Mouse (Mus musculus): ENCODE measurements around the gene Col25a1.

Gene Col25a1

DNA sequence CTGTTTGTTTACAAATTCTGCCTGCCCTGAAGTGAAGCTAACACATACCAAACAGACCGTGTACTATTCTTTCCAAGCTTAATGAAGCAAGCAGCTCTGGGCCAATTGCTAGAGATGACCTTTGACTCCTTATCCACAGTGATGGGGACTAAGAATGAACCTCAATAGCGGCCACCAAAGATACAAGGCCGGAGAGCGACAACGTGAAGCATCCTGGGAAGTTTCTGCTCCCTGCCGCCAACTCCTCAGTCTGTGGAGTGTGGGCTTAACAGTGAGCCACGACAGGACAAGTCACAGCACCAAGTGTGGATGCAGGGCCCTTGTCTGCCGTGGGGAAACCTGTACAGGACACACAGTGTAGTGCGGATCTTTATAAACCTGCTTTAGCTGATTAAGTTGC is 247.3 kb downstream of the Col25a1 start:
- DNase-seq (ENCODE audit: low read depth, low spot score) = no peak

DNA sequence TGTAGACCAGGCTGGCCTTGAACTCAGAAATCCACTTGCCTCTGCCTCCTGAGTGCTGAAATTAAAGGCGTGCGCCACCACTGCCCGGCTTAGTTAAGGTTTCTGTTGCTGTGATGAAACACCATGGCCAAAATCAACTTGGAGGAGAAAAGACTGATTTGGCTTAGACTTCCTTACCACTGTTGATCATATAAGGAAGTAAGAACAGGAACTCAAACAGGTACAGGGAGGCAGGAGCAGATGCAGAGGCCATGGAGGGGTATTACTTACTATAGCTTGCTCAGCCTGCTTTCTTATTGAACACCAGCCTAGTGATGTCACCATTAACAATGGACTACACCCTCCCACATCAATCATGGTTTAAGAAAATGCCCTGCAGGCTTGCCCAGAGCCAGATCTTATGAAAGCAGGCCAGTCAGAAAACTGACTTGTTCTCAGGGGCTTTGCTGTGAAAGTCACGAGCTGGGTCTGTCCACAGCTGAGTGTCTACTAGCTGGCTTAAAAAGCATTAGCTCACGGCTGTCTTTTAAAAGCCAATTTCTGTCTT is 249.1 kb downstream of the Col25a1 start:
- DNase-seq (ENCODE audit: low read depth, low spot score) = no peak

DNA sequence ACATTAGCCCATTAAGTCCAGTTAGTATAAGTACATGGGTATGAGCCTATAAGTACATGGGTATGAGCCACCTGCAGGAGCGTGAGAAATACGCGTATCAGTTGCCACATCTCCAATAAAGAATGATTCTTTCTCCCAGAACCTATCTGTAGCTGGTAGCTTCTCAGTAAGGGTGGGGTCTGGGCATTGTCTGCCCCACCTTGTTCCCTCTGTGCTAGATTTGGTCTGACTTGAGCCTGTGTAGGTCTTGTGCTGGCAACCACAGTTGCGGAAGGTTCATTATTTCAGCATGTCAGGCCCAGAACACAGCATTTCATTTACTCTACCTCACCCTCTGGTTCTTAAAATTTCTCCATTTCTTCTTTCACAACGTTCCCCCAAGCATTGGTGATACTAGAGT is 250.4 kb downstream of the Col25a1 start:
- DNase-seq (ENCODE audit: low read depth, low spot score) = no peak

DNA sequence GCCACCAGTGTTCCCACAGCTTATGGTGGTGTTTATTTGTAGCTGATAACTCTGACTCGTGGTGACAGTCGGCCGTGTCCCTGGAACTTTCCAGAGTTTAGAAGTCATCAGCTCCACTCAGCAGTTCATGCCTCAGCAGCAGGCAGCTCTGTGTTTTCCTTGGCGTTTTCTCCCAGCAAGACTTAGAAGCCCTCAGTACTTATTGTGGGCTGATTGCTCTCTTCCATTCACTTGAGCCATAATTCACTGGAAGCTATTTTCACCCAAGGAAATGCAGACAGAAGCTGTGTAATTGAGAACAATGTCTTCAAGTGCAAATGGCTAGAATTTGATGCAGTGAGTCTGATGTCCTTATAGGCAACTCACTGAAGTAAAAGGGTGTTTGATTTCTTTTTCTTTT is 254.6 kb downstream of the Col25a1 start:
- DNase-seq (ENCODE audit: low read depth, low spot score) = peak; percentile 55

DNA sequence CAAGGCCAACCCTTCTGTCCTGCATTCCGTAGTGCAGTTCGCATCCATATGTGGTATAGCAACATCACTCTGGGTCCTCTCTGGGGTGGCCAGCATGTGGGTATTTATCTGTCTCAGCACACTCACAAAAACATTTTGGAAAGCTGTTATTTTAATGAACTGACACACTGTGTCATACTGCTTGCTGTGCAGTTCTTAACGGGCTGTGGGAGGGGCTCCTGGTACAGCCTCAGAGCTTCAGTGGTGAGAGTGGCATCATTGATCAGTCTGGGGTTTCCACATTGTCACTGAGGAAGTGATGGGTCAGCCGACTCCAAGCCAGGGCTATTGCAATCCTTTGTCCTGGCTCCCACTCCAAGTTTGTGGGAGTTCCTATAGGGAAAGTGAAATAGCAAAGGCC is 255.9 kb downstream of the Col25a1 start:
- DNase-seq (ENCODE audit: low read depth, low spot score) = no peak

DNA sequence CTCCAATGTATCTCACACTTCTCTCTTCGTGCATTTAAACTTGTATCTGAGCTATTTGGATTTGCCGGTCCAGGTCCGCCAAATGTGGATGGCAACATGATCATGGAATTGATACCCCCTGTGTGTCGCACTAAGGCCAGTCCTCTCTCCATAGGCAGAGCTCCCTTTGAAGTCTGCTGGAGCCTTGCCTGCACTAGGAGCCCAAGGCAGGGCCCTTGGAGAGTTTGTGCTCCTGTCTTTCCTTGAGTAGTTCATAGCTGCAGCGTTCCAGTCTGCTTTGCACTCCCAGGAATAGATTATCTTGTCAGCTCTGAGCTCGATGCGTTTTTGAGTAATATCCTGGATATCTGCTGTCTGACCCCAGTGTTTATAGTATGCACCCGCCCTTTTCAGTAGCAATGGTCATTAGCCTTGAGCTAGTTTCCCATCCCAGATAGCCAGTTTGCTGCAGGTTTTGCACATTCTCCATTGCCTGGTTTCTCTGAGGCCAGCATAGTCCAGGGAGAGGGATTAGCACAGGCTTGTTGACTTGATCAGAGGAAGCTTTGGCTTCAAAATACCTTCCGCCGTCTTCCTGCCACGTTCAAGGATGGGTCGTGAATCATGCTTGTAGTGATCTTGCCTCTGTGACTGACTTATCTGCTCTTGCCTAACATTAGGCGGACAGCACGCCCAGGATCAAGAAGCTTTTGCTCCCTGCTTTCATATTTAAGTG is 258.1 kb downstream of the Col25a1 start:
- no peak for DNase-seq (ENCODE audit: low read depth, low spot score)

DNA sequence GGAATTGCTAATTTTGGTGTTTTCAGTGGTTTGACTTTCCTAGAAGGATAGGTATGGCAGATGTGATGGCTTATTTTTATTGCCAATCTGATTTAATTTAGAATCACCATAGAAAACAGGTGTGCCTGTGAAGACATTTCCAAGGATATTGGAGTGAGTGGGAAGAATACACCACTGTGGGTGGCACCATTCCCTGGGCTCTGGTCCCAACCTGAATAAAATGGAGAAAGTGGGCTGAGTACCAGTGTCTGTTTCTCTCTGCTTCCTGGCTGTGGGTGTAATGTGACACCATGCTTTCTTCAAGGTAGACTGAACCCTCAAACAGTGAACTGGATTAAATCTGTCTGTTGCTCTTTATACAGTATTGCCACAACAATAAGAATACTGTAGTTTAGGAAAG is 265.3 kb downstream of the Col25a1 start:
- DNase-seq (ENCODE audit: low read depth, low spot score) = no peak

DNA sequence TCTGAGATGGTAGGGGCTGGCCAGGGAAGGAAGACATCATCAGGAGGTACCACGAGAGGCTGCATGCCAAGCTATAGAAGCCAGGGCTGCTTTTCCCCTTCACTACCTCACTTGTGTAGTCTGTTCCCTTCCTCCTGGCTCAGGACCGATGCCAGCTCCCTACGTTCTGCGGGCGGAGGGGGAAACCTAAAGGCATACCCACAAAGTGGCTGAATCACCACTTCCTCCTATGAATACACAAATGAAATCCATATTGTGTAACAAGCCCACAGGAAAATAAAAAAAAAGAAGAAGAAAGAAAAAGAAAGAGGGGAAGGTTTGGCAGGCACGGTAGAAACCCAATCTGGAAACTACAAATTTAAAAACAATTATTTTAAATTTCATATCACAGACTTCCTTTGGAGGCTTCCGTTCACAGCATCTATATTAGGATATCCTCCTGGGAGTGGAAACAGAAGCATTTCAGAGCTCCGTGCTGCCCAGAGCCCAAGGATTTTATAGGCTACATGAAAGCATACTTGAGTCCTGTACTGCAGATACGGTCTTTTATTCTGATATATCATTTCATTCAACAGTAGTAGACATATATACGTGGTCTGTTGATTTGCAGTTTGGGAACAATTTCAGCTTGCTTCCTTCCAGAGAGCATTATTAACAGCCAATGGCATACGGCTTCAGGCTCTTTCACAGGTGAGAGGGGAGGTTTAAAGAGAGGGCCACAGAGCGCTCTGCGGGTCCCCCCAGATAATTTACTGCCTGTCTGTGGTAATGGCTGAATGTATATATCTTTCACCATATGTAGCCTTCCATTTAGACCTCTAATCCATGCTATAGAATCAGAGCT is 269.6 kb downstream of the Col25a1 start:
- DNase-seq (ENCODE audit: low read depth, low spot score) = no peak

DNA sequence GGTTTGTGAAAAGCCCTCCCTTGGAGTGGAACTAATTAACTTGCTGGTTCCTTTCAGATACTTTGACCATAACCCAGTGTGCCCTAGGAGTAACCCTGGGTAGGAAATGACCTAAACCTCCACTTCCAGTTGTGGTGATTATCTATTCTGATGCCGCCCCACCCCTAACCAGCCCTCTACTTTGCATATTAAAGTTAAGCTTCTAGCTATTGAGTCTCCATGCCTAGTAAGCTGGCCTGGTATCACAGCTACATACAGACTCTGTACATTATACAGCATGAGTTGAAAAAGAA is 270.2 kb downstream of the Col25a1 start:
- no peak for DNase-seq (ENCODE audit: low read depth, low spot score)

DNA sequence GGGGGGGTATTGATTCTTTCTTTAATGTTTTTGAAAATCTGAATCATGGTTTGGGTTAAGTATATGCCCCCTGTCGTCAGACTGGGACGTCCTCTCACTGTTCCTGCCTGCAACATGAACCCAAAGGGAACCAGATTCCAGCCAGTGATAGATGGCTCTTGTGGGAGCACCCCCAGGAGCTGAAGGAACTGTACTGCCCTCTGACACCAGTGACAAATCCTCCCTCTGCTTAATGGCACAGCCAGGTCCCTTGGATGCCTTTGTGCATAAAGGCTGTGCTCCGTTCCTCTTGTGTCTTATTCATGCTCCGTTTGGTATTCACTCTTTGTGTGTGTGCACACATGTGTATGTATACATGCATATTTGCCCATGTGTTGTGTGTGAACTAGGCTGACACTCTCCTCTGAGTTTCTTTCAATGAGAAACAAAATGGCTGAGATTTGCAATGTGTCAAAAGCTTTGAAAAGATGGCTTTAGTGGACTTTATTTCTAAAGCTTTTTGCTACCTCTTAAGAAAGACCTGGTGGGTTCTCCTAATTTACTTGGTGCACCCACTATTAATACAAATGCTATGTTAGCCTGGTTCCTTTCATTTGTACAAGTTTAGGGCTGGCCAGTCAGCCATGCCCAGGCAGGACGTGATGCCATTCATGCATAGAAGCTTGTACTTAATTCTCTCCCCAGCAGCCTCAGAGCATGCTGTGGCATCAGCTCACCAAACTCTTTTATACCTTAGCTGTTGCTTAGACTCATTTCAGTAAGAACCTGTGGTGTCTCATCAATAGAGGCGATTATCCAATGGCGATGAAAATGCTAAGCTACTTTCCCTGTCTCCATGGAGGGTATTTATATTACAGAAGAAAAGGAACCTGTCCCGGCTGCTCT is 273.5 kb downstream of the Col25a1 start:
- no peak for DNase-seq (ENCODE audit: low read depth, low spot score)

DNA sequence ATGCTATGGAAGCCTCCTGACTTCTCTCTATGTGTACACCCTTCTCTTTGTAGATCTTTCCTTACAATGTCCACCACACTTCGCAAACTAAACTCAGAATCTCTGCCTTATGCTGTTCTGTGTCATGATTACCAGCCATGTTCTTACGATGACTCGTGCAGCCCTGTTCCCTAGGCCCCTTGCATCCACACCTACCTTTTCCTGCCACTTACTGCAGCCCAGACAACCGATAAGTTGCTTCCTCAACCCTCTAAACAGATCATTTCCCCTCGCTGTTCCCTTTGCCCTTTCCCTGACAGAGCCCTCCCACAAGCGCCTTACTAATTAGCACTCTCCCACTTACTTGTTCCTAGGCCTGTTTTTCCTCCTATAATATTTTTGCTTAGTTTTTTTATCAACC is 275.9 kb downstream of the Col25a1 start:
- DNase-seq (ENCODE audit: low read depth, low spot score) = no peak

DNA sequence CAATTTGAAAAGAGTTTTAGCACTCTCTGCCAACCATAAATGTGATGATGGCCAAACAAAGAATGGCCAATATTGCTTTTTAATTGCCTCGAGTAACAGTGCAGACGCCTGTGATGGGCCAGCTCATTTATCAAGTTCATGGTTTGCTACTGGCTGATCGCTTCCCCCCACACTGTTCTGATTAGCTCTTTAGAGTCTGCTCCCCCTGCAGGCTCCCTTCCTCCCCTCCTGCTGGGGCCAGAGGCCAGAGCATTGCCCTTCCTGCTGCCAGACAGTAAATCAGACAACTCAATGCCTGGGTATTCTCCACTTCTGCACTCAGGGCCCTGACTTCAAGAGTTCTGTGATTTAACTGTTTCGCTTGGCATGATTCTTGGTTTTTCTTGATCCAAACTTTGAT is 281.9 kb downstream of the Col25a1 start:
- peak; percentile 89 for DNase-seq (ENCODE audit: low read depth, low spot score)

DNA sequence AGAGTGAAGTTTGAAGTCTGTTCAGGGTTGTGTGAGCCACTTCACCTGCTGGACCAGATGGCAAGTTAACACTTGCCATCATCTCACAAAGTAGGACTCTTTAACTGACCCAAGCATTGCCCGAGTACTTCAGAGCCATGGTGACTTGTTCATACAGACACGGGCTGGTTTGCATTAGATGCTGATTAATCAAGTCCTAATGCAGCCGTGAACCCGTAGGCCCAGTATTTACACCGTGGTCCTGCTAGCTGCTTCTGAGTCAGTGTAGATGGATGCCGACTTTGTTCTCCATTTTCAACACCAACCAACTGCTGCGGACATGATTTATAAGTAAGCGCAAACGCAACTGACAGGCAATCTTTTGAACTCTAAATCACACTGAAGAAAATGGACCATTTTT is 287.6 kb downstream of the Col25a1 start:
- no peak for DNase-seq (ENCODE audit: low read depth, low spot score)

DNA sequence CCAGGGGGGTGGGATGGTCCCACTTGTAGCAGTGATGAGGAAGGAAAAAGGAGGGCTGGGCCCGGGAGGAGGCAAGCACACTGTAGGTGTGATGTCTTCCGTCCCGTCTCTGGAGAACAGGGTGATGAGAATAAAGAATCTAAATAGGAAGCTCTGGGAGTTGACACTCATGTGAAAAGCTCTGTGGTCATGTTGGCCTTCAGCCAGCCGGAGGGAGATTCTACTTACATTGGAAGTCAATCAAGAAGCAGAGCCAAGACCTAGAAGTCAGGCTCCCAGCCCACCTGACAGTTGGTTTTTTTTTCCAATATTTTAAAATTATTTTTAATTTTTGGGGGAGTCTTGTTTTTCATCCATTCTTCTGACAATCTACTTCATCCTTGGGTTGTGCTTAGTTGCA is 297.5 kb downstream of the Col25a1 start:
- no peak for DNase-seq (ENCODE audit: low read depth, low spot score)

DNA sequence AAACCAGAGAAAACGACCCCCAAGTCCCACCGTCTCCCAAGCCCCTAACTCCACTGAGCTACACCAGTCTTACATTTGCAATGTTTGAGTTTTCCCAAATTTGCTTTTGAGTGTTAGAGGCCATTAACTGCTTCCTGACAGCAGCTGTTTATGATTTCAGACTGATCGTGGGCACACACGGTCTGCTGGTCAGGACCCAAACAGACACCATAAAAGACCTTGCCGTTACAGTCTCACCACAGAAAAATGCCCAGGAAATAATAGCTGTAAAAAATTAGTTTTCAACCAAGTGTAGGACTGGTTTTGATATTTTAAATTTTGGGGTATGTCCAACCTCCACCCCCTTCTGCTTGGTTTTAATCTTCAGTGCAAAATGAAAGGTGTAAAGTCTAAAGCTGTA is 298.8 kb downstream of the Col25a1 start:
- no peak for DNase-seq (ENCODE audit: low read depth, low spot score)

DNA sequence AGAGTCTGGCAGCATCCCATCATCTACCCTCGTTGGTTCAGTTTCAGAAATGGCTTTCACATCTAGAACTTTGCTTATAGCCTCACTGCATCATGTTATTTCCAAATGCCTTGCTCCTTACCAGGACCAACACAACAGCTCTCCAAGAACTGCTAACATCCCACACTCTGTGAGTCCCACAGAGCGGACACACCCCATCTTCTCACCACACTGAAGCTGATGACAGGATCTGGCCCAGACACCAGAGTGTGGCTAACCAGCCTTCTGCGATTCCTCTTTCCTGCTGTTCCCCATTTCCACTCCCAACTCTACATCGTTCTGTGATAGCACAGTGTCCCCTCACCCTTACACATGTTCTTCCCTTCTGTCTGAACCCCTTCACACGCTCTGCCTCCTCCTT is 301.5 kb downstream of the Col25a1 start:
- no peak for DNase-seq (ENCODE audit: low read depth, low spot score)

DNA sequence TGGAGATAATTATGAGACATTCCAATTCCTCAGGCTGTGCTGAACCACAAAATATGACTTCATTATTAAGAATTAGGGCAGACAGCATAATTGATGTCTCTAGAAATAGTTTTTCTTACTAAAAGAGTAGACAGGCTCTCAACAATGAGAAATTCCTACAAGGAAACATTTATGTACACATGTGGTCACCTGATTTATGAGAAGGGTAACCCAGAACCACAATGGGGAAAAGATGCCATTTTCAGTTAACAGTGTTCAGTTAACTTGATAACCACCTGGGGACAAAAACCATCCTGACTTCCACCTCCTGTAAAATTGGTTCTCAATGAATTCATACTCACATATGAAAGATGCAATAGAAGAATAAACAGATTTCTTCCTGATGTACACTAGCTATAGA is 305.7 kb downstream of the Col25a1 start:
- no peak for DNase-seq (ENCODE audit: low read depth, low spot score)

DNA sequence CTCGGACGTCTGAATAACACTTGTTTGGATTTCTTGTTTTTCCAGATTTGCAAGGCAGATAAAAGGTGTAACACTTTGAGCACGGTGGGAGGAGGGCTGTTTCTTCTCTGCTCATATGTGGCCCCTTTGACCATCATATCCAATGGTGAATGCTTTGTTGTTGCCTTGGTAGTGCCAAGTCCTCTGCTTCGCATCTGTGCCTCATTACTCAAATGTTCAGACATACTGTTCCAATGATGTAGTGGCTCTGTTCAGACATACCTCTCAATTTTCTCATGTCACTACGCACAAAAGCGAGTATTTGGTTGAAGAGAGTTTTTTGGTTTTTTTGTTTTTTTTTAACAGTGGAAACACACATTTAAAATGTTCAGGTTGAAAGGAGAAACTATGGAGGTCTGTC is 308.5 kb downstream of the Col25a1 start:
- DNase-seq (ENCODE audit: low read depth, low spot score) = no peak

DNA sequence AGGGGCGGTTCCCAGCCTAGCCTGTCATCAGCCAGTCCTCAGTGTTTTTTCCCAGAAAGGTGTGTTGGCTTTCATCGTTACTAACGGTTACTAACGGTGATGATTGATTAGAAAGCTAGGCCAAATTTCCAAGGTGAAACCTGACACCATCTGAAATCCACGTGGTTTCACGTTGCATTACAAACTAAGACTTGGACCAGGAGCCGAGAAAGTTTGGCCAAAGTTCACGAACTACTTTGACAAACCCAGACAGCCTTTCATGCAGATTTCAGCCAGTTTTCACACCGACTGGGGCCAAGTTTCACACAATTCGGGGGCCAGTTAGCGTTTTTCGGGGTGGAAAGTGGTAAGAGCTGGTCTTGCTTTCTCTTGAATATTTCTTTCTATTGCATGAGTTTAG is 309.4 kb downstream of the Col25a1 start:
- no peak for DNase-seq (ENCODE audit: low read depth, low spot score)

DNA sequence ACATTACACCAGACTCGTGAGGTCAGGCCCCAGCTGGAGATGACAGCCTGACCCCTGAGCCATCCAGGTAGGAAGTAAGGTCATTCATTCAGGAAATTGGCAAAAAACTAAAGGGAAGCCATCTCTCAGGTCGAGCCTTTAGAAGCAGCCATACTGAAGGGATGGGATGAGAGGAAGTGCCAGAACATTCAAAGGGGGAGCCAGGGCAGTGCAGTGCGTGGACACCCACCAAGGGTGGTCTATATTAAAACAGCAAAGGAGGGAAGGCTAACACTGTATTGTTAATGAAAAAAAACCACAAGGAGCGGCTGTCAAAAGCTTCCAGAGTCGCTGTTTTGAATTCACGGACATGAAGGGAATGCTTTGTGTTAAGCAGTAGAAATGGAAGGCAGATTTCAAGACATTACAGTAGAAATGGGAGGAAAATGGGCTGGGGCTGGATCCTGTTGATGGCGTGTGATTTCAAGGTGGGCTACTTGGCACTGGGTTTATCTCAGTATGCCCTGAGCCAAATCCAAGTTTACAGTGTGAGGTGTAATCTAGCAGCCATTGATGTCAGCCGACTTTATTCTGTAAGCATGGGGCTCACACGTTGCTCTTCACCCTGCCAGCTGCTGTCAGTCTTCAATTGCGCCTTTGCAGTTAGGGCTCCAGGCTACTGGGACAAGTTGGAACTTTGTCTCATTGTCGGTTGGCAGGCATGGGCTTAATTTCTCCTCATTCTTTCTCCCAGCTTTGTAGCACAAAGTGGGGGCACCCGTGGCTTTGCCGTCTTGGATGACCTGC is 312.7 kb downstream of the Col25a1 start:
- no peak for DNase-seq (ENCODE audit: low read depth, low spot score)

DNA sequence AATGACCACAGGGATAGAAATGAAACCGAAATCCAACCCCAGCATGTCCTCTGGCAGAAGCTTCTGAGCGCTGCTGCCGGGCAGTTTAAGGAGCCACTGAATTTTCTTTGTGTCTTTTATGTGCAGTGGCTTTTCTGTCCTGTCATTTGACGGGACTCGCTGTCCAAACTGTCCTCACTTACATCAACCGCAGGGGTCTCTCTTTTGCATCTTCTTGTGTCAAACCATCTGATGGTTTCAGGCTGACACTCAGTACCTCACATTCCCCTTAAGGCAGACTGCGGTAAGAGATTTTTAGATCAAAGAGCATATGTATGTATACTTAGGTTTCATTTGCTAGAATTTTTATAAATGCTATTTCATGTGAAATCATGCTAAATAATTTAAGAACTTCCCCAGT is 318.6 kb downstream of the Col25a1 start:
- no peak for DNase-seq (ENCODE audit: low read depth, low spot score)
